Mouse (Mus musculus): ENCODE measurements around the gene Trabd2b.

- TF ChIP-seq ZC3H11A (IDR thresholded peaks at IDR 0.05; ENCODE audit: borderline replicate concordance, low read depth, low read length): no peak
- TF ChIP-seq HCFC1 (IDR thresholded peaks at IDR 0.05; ENCODE audit: borderline replicate concordance, insufficient read depth, low read length): no peak
Measured at GRCm38 (mm10) chr4:114369591-114369990, 36.9 kb upstream of the Trabd2b start.

Measured in ES-E14 (cell line).